Mouse (Mus musculus): ENCODE measurements around the gene Atf6b.

DNA sequence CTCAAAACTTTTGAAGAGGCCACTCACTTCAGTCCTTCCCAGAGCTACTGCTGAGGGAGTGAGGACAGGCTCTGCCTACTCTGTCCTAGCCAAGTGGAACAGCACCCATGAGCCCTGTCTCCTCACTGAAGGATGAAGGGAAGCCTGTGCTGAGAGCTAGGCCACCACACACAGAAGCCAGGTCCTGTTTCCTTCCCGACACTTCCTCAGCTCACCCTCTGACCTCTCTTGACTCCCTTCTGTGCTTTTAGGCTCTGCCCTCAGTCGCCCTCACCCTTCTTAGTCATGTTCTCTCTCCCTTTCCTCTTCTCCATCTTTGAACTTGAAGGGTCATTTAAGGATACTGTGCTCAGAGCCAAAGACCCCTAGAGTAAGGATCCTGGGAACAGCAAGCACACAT lies 10.3 kb downstream of the Atf6b start:
- no peak for TF ChIP-seq GABPA (IDR thresholded peaks at IDR 0.05; ENCODE audit: low read depth, low read length)
- TF ChIP-seq CTCF (IDR thresholded peaks at IDR 0.05 in 2 of 3, conservative IDR thresholded peaks at IDR 0.05 in 1 of 3; ENCODE audit: control insufficient read depth in 1 of 3, insufficient read depth in 1 of 3, low read depth in 2 of 3, low read length in 3 of 3, poor library complexity in 1 of 3, severe bottlenecking in 1 of 3): no peak
- no peak for TF ChIP-seq MXI1 (IDR thresholded peaks at IDR 0.05; ENCODE audit: low read depth, low read length)
- TF ChIP-seq POLR2A (IDR thresholded peaks at IDR 0.05; ENCODE audit: control insufficient read depth in 1 of 2, insufficient read depth in 1 of 2, low read depth in 1 of 2, low read length in 2 of 2, poor library complexity in 1 of 2): no peak
- TF ChIP-seq EP300 (IDR thresholded peaks at IDR 0.05; ENCODE audit: low read depth in 1 of 2, low read length in 2 of 2): no peak
- no peak for TF ChIP-seq USF1 (IDR thresholded peaks at IDR 0.05; ENCODE audit: low read depth, low read length)

Data from MEL (cell line).